Mouse (Mus musculus) kidney, adult 2 months (tissue): ENCODE results near the gene Adgrf5.

Experiments used
- CTCF ChIP-seq: fragments of 200-500 bp; conservative IDR thresholded peaks from 2 replicates; pipeline ENCODE4 v1.5.1; 2011; ENCODE audit warnings: low read depth, mild to moderate bottlenecking, control low read depth, low read length, moderate library complexity, mixed read lengths; ENCODE audit not compliant: insufficient read depth, insufficient read length
- POLR2A ChIP-seq: fragments of 200-500 bp; IDR thresholded peaks from one replicate; pipeline ENCODE4 v1.6.1; 2011; ENCODE audit warnings: low read depth, low read length, control low read depth

- TF ChIP-seq CTCF (no peak), POLR2A (no peak)
These were observed 2.2 kb upstream of the Adgrf5 start for GRCm38 (mm10) chr17:43357902-43358539.
